Mouse (Mus musculus): Measurements from ENCODE around the gene Lgals8. TPM values are rescaled to one million over a fixed set of nuclear protein-coding genes. Genes with fewer than 3 reads are reported as not detected.

Lgals8 gene
- polyA plus RNA-seq (2015; fragmentation: Nextera tagmentation; extraction: Ambion mirVana), result 14.6 and 18.9 TPM in 2 replicates

DNA sequence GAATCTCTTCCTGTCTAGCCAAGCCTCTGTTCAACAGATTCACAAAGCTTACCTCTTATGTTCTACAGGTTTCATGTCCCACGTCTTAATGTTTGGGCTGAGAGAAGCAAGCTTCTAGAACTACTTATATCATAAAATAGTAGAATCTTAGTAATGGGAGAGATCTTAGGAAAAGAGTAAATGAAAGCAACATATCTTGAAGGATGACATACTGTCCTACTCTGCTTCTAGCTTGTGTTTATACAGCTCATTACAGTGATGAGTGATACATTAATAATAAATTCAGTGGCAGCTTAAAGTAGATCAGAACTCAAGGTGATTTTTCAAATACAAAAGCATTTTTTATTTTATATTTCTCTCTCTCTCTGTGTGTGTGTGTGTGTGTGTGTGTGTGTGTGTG is at the start of gene Lgals8:
TSS of gene Lgals8 (minus strand) at position 101 of the 400 bp plus-strand sequence.
- no peak within 1 kb of the TSS for H3K27ac ChIP-seq
- H3K4me2 ChIP-seq, result no peak within 1 kb of the TSS
- H3K4me3 ChIP-seq, result no peak within 1 kb of the TSS
- no peaks in the 10 kb centered on the region for H3K9me3 ChIP-seq (replicated peaks)
- peaks cover 6% of the 10 kb centered on the region for H3K4me1 ChIP-seq (replicated peaks)
- H3K9ac ChIP-seq, result no peak within 1 kb of the TSS
- H3K27me3 ChIP-seq, result no peaks in the 10 kb centered on the region
- 81% methylated on average over 1 of the region's 1 CpGs for WGBS
- ATAC-seq (replicated peaks; ENCODE audit: insufficient number of reproducible peaks, insufficient read depth, low FRiP score, low read depth), result no peak
- H3K36me3 ChIP-seq, result no peaks in the 10 kb centered on the region

DNA sequence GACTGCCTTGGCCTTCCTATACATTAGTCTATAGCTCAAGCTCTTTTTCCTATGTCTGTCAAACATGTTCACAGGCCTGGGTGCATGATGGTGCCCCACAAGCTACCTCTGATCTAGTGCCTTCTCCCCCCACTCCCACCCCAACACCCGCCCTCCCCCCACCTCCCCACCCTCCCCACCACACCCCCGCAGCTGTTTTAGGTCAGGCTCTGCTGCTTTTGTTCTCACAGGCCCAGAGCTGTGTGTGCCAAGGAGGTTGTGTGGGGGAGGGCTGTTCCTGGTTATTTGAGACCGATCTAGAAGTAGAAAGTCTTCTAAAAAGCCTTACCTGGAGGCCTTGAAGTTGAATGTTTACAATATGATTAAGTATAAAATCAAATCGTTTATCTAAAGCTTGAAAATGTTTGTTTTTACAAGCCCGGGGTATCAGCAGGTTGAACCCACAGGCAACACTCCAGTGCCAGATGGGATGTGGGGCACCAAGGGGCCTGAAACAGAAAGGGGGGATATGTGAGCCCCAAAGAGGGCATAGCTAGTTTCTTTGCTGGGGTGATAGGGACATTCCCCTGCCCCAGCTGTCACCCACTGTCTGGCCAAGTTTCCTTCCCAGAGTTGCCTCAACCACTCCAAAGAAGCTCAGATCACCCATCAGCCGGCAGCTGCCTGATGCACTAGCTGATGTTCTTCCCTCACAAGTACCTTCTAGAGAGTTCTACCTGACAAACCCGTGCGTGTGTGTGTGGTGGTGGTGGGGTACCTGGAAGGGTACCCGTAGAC is 46.6 kb upstream of the Lgals8 start:
- 63% methylated on average over 9 of the region's 9 CpGs for WGBS
- no peaks in the 10 kb centered on the region for H3K9me3 ChIP-seq (replicated peaks)
- no peaks in the 10 kb centered on the region for H3K4me1 ChIP-seq (replicated peaks)

DNA sequence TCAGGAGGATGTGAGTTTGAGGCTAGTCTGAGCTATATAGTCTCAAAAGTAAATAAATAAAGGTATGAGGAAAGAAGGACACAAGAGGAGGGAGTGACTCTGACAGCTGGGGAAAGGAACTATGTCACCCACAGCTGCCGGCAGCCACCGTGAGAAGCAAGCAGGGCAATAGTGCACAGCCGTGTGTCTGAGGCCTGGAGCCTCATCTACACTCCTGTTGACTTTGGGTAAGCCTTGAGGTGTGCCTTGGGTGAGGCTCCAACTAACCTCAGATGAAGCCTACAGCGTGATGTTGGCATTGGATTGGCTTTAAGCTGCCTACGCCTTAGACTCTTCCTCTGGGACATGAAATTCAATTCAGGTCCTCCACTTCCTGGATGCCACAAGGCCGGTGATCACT is 45.3 kb upstream of the Lgals8 start:
- Histone ChIP-seq H3K27me3 (no peaks in the 10 kb centered on the region), H3K9ac (no peak overlapping the region), H3K4me2 (no peak overlapping the region), H3K4me3 (no peak overlapping the region), H3K36me3 (no peaks in the 10 kb centered on the region), H3K27ac (no peak overlapping the region), H3K4me1 (replicated peaks) (peaks cover 5% of the 10 kb centered on the region; the same call in 1 of the 2 replicates), H3K9me3 (replicated peaks) (no peaks in the 10 kb centered on the region)
- WGBS, result 78% methylated on average over 6 of the region's 6 CpGs
- no peak for ATAC-seq (replicated peaks; ENCODE audit: insufficient number of reproducible peaks, insufficient read depth, low FRiP score, low read depth)

More for the DNA sequence above, 46.6 kb upstream of the Lgals8 start:
- H3K27me3 ChIP-seq, result no peaks in the 10 kb centered on the region
- no peak for ATAC-seq (replicated peaks; ENCODE audit: insufficient number of reproducible peaks, insufficient read depth, low FRiP score, low read depth)
- no peaks in the 10 kb centered on the region for H3K36me3 ChIP-seq
- no peak overlapping the region; the same call in 1 of the 2 replicates for H3K27ac ChIP-seq
- H3K4me3 ChIP-seq, result no peak overlapping the region
- no peak overlapping the region for H3K9ac ChIP-seq
- H3K4me2 ChIP-seq, result no peak overlapping the region

DNA sequence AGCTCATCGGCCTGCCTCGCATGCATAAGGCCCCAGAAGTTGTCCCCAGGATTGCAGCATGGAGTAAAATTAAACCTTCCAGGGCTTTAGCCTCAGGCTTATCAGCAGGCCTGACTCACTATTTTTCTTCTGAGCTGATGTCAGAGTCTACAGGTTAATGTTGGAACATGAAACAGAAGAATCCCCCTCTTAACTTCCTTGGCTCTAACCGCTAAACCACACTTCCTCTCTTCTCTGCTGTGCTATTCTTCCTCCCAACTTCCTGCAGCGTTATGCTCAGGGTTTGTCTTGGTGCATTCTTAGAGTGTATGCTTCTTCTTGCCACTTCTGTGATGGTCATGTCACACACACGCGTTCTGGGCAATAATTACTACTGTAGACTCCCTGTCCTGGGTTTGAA is 42.7 kb upstream of the Lgals8 start:
- Histone ChIP-seq H3K36me3 (no peaks in the 10 kb centered on the region), H3K4me1 (replicated peaks) (peaks cover 5% of the 10 kb centered on the region; the same call in 1 of the 2 replicates)
- WGBS, result 77% methylated on average over 6 of the region's 6 CpGs

DNA sequence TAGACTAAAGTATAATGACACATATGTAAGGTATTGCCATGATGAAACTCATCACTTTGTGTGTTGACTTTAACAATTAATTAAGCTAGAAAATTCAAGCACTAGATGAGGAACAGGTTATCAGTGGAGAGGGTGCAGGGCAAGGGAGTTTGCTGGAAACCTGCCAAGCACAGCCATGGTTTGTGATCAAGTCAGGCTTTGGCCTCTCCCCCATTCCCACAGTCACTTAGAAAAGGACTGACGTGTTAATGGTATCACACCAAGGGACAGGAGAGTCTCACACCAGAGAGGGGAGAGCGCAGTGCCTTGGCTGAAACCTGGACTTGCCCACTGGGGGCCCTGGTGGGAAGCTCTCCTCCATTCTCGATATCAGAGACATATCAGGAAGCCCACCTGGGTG is 40.6 kb upstream of the Lgals8 start:
- no peaks in the 10 kb centered on the region for H3K27me3 ChIP-seq
- no peak overlapping the region for H3K27ac ChIP-seq
- H3K9me3 ChIP-seq (replicated peaks), result no peaks in the 10 kb centered on the region
- no peak for ATAC-seq (replicated peaks; ENCODE audit: insufficient number of reproducible peaks, insufficient read depth, low FRiP score, low read depth)
- H3K4me2 ChIP-seq, result no peak overlapping the region
- 61% methylated on average over 3 of the region's 3 CpGs for WGBS
- peaks cover 5% of the 10 kb centered on the region; the same call in 1 of the 2 replicates for H3K4me1 ChIP-seq (replicated peaks)
- no peaks in the 10 kb centered on the region for H3K36me3 ChIP-seq
- no peak overlapping the region for H3K4me3 ChIP-seq
- H3K9ac ChIP-seq, result no peak overlapping the region

More for the DNA sequence above, 42.7 kb upstream of the Lgals8 start:
- no peak overlapping the region for H3K4me2 ChIP-seq
- H3K9me3 ChIP-seq (replicated peaks), result no peaks in the 10 kb centered on the region
- no peaks in the 10 kb centered on the region for H3K27me3 ChIP-seq
- no peak overlapping the region for H3K9ac ChIP-seq
- no peak for ATAC-seq (replicated peaks; ENCODE audit: insufficient number of reproducible peaks, insufficient read depth, low FRiP score, low read depth)
- no peak overlapping the region for H3K4me3 ChIP-seq
- H3K27ac ChIP-seq, result no peak overlapping the region

DNA sequence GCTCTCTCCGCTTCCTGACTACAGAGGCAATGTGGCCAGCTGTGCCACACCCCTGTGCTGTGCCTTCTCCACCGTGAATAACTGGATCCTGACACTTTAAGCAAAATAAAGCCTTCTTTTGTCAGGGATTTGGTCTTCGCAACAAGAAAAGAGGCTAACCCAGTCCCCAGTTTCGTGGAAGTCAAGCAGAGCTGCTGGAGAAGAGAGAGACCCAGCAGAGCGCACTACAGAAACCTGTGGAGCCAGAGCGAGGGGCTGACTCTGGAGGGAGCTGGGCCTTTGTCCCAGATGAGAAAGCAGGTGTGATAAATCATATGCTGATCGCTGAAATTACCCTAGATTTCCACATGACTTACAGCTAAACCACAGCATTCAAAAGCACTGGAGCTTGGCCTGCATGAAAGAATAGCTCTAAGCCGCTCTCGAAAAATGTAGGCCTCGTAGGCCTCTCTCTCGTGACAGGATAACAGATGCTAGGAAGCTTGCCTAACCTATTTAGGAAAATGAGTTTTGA is 38.6 kb upstream of the Lgals8 start:
- Histone ChIP-seq H3K4me2 (no peak overlapping the region), H3K4me3 (no peak overlapping the region), H3K27me3 (no peaks in the 10 kb centered on the region), H3K36me3 (no peaks in the 10 kb centered on the region), H3K4me1 (replicated peaks) (peaks cover 5% of the 10 kb centered on the region; the same call in 1 of the 2 replicates), H3K27ac (no peak overlapping the region; the same call in 1 of the 2 replicates), H3K9ac (no peak overlapping the region), H3K9me3 (replicated peaks) (no peaks in the 10 kb centered on the region)
- WGBS, result 66% methylated on average over 11 of the region's 11 CpGs
- no peak for ATAC-seq (replicated peaks; ENCODE audit: insufficient number of reproducible peaks, insufficient read depth, low FRiP score, low read depth)

DNA sequence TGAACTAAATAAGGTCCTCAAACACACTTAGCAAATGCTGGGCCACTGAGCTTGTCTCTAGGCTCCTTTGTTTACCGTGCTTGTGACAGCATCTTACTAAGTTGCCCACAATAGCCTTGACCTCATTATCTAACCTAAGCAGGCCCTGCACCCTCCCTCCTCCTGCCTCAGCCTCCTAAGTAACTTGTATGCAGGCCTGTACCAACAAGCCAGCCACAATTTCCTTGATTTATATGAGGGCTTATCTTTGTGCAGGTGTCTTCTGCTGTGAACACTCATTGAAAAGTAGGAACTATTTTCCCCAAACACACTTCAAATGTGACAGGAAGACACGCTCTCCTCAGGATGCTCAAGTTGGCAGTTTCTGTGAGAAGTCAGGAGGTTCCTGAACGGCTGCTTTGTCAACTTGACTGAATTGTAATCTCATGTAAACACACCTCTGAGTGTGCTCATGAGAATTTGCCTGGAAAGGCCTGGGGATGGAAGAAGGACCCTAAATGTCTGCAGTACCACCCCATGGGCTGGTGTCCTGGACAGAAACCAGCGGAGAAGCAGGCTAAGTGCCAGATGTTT is 38.0 kb upstream of the Lgals8 start:
- no peak for ATAC-seq (replicated peaks; ENCODE audit: insufficient number of reproducible peaks, insufficient read depth, low FRiP score, low read depth)
- WGBS, result 43% methylated on average over 4 of the region's 4 CpGs
- Histone ChIP-seq H3K9me3 (replicated peaks) (no peaks in the 10 kb centered on the region), H3K4me3 (no peak overlapping the region), H3K9ac (no peak overlapping the region), H3K4me2 (no peak overlapping the region), H3K36me3 (no peaks in the 10 kb centered on the region), H3K27ac (no peak overlapping the region; the same call in 1 of the 2 replicates), H3K27me3 (no peaks in the 10 kb centered on the region), H3K4me1 (replicated peaks) (peaks cover 5% of the 10 kb centered on the region; the same call in 1 of the 2 replicates)

DNA sequence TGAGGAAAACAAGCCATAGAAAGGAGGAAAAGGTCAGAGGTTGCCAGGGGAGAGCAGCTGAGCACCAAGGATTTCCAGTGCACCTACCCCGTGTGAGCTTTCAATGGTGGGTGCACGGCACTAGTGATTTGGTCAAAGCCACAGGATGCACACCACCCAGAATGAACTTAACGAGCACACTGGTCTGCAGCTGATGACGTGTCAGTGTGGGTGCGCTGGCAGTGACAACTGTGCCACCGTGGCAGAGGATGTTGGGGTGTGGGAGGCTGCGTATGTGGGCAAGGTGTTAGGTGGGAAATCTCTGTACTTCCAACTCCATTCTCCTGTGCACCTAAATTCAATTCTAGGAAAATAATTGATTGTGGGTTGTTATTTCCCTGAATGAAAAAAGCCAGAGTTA is 34.4 kb upstream of the Lgals8 start:
- H3K9ac ChIP-seq, result no peak overlapping the region
- ATAC-seq (replicated peaks; ENCODE audit: insufficient number of reproducible peaks, insufficient read depth, low FRiP score, low read depth), result no peak
- WGBS, result 79% methylated on average over 7 of the region's 7 CpGs
- no peaks in the 10 kb centered on the region for H3K9me3 ChIP-seq (replicated peaks)
- no peaks in the 10 kb centered on the region for H3K4me1 ChIP-seq (replicated peaks)
- H3K27ac ChIP-seq, result no peak overlapping the region
- no peak overlapping the region for H3K4me2 ChIP-seq
- H3K4me3 ChIP-seq, result no peak overlapping the region
- H3K36me3 ChIP-seq, result no peaks in the 10 kb centered on the region
- no peaks in the 10 kb centered on the region for H3K27me3 ChIP-seq

DNA sequence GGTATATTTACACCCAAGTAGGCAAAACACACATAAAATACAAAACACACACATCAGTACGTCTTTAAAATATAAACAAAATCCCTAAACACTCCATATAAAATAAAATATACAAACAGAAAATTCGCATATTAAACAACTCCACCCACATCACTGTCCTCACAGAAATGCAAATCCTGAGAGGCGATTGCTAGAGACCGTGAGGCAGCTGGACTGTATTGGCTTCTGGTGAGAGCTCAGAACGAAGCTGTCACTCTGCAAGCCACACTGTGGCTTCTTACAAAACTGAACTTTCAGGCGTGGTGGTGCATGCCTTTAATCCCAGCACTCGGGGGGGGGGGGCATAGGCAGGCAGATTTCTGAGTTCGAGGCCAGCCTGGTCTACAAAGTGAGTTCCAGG is 33.1 kb upstream of the Lgals8 start:
- no peaks in the 10 kb centered on the region for H3K9me3 ChIP-seq (replicated peaks)
- ATAC-seq (replicated peaks; ENCODE audit: insufficient number of reproducible peaks, insufficient read depth, low FRiP score, low read depth), result no peak
- no peaks in the 10 kb centered on the region for H3K27me3 ChIP-seq
- H3K9ac ChIP-seq, result no peak overlapping the region
- H3K4me2 ChIP-seq, result no peak overlapping the region
- H3K4me3 ChIP-seq, result no peak overlapping the region
- no peaks in the 10 kb centered on the region for H3K36me3 ChIP-seq
- H3K27ac ChIP-seq, result no peak overlapping the region
- no peaks in the 10 kb centered on the region for H3K4me1 ChIP-seq (replicated peaks)
- 66% methylated on average over 8 of the region's 8 CpGs for WGBS

DNA sequence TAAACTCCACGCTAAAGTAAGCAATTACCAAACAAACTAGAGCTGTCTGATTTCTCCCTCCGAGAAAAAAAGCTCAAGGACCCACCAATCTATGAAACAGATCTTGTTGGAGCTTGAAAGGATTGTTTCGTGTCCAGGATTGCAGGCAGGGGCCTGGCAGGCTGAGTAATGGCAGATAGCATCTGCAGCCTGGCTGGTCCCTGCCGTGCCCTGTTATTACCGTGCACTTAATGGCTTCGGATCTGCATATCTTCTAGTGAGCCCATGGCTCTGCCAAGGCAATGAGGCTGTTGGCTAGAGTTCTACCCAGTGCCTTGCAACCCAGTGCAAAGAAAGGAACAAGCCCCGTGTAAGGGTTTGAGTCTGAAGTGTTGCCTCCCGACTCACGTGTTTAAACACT is 30.0 kb upstream of the Lgals8 start:
- H3K36me3 ChIP-seq, result no peaks in the 10 kb centered on the region
- H3K4me3 ChIP-seq, result no peak overlapping the region
- no peaks in the 10 kb centered on the region for H3K27me3 ChIP-seq
- no peak overlapping the region for H3K9ac ChIP-seq
- ATAC-seq (replicated peaks; ENCODE audit: insufficient number of reproducible peaks, insufficient read depth, low FRiP score, low read depth), result no peak
- H3K27ac ChIP-seq, result no peak overlapping the region
- H3K4me2 ChIP-seq, result no peak overlapping the region
- H3K9me3 ChIP-seq (replicated peaks), result no peaks in the 10 kb centered on the region
- WGBS, result 83% methylated on average over 9 of the region's 9 CpGs
- H3K4me1 ChIP-seq (replicated peaks), result no peaks in the 10 kb centered on the region

DNA sequence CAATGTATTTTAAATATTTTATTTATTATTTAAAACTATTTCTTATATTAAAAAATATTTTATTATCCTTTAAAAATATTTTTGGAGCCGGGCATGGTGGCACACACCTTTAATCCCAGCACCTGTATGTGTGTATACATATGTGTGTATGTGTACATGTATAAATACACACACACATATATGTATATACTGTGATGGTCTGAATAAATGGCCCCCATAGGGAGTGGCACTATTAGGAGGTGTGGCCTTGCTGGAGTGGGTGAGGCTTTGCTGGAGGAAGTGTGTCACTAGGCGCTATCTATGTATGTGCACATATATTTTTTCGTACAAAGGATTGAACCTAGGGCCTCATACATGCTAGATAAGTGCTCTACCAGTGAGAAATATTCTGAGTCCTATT is 27.8 kb upstream of the Lgals8 start:
- no peak overlapping the region for H3K27ac ChIP-seq
- ATAC-seq (replicated peaks; ENCODE audit: insufficient number of reproducible peaks, insufficient read depth, low FRiP score, low read depth), result no peak
- H3K9ac ChIP-seq, result no peak overlapping the region
- H3K4me3 ChIP-seq, result no peak overlapping the region
- H3K27me3 ChIP-seq, result no peaks in the 10 kb centered on the region
- H3K9me3 ChIP-seq (replicated peaks), result no peaks in the 10 kb centered on the region
- H3K4me2 ChIP-seq, result no peak overlapping the region
- no peaks in the 10 kb centered on the region for H3K4me1 ChIP-seq (replicated peaks)
- 80% methylated on average over 3 of the region's 3 CpGs for WGBS
- H3K36me3 ChIP-seq, result no peaks in the 10 kb centered on the region

Measured in heart, embryonic 15.5 days (tissue).